Mouse (Mus musculus) midbrain, postnatal 0 days (tissue): ENCODE data around the gene Fam50b. TPM values are rescaled to one million over a fixed set of nuclear protein-coding genes. Genes with fewer than 3 reads are reported as not detected.

Source experiments
- ATAC-seq: fragments of 200-750 bp; cut with Nextera tagmentation; 2 replicates; pipeline ENCODE4 v1.8.0; 2017; ENCODE audit warnings: moderate number of reproducible peaks, mild to moderate bottlenecking, moderate TSS enrichment, moderate library complexity; ENCODE audit not compliant: low FRiP score
- DNase-seq: peaks from one replicate; pipeline ENCODE4 v3.0.0-alpha.2; 2015; ENCODE audit warnings: low spot score
- H3K27ac ChIP-seq: fragments of 300-500 bp; sonication (generic); 2 replicates; pipeline ENCODE4 v1.5.1; 2014; ENCODE audit warnings: low read depth, mild to moderate bottlenecking, low read length, mixed read lengths
- H3K27me3 ChIP-seq: fragments of 300-500 bp; sonication (generic); 2 replicates; pipeline ENCODE4 v1.6.1; 2014; ENCODE audit warnings: low read length, control low read depth, mixed read lengths; ENCODE audit not compliant: insufficient read depth
- H3K36me3 ChIP-seq: fragments of 300-500 bp; sonication (generic); 2 replicates; pipeline ENCODE4 v1.6.1; 2014; ENCODE audit warnings: low read length, control low read depth, mixed read lengths; ENCODE audit not compliant: insufficient read depth
- H3K4me1 ChIP-seq: fragments of 300-500 bp; sonication (generic); 2 replicates; pipeline ENCODE4 v1.6.1; 2014; ENCODE audit warnings: mild to moderate bottlenecking, control low read depth, antibody characterized with exemption, low read length, mixed read lengths; ENCODE audit not compliant: insufficient read depth
- H3K4me2 ChIP-seq: fragments of 300-500 bp; sonication (generic); 2 replicates; pipeline ENCODE4 v1.6.1; 2014; ENCODE audit warnings: low read depth, mild to moderate bottlenecking, low read length, mixed read lengths; ENCODE audit not compliant: poor library complexity, severe bottlenecking
- H3K4me3 ChIP-seq: fragments of 300-500 bp; sonication (generic); 2 replicates; pipeline ENCODE4 v1.5.1; 2014; ENCODE audit warnings: low read depth, mild to moderate bottlenecking, low read length, moderate library complexity
- H3K9ac ChIP-seq: fragments of 300-500 bp; sonication (generic); replicated peaks from 2 replicates; pipeline ENCODE4 v1.6.1; 2014; ENCODE audit warnings: mild to moderate bottlenecking, low read length, moderate library complexity, mixed read lengths; ENCODE audit not compliant: poor library complexity, severe bottlenecking
- H3K9me3 ChIP-seq: fragments of 300-500 bp; sonication (generic); 2 replicates; pipeline ENCODE4 v1.6.1; 2016; ENCODE audit warnings: low read length, control low read depth
- CTCF ChIP-seq: IDR thresholded peaks from 2 replicates; pipeline ENCODE4 v1.5.1; 2016; ENCODE audit warnings: antibody characterized with exemption, mild to moderate bottlenecking
- WGBS: fragments of 180-500 bp; shearing (Covaris S2); extraction: QIAGEN DNeasy Blood & Tissue Kit; methylation state at CpG from one replicate; pipeline ENCODE4 v1.1.7; 2014; 5-methylcytosine and 5-hydroxymethylcytosine counted together
- polyA plus RNA-seq: library from polyadenylated mRNA; unstranded; fragments of >200 nt; fragmentation: Nextera tagmentation; extraction: Ambion mirVana; gene quantifications from 2 replicates; pipeline ENCODE4 v1.2.1, GENCODE M21; 2015
- total RNA-seq: library from RNA; depleted of rRNA; stranded (reverse); fragments of >200 nt; gene quantifications from 2 replicates; pipeline ENCODE4 v1.2.3, GENCODE M21; 2014

Gene Fam50b
- total and polyA plus RNA-seq, 2 experiments from 2014 or later: 0.66 TPM; not detected in 1

DNA sequence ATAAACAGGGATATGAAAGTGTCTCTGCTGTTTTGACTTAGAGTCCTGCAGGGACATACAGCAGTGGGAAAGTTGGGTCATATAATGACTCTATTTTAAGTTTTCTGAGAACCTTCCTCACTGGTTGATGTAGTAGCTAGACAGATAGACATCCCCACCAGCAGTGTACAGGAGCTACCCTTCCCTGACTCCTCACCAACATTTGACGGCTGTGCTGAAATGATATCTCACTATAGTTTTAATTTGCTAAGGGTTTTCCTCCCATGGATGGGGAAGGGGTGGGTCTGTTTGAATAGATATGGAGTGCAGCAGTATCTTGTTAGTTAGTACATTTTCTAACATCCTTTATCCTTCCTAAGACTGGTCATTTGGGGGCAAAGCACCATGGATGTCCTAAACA is 34.0 kb upstream of the Fam50b start:
- Histone ChIP-seq H3K4me3 (no peak overlapping the region), H3K27me3 (no peaks in the 10 kb centered on the region), H3K36me3 (no peaks in the 10 kb centered on the region), H3K9me3 (no peaks in the 10 kb centered on the region), H3K27ac (no peak overlapping the region), H3K4me2 (no peak overlapping the region), H3K9ac (no peak overlapping the region), H3K4me1 (no peaks in the 10 kb centered on the region)
- ATAC-seq (no peak), DNase-seq (no peak)
- TF ChIP-seq CTCF: no peak
- WGBS: 87% methylated on average over 1 of the region's 1 CpGs

DNA sequence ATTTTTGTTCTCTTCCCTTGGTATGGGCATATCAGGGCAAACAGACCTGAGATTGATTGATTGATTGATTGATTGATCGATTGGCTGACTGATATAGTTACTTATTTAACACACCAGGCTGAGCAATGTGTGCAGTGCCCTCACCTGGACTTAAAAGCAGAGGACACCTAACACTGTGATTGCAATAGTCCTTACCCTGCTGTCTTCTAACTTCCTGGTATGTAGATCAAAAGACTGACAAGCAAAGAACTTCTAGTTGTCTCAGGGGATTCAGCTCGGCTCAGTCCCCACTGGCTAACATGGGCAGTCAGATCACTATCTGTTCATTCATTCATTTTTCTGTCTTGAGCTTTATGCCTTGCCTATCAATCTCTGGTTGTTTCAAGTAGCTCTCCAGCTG is 31.3 kb upstream of the Fam50b start:
- Histone ChIP-seq H3K27me3 (no peaks in the 10 kb centered on the region), H3K27ac (no peak overlapping the region), H3K4me2 (no peak overlapping the region), H3K36me3 (no peaks in the 10 kb centered on the region), H3K9me3 (no peaks in the 10 kb centered on the region), H3K4me1 (no peaks in the 10 kb centered on the region), H3K4me3 (no peak overlapping the region), H3K9ac (no peak overlapping the region)
- ATAC-seq: no peak
- DNase-seq: no peak
- TF ChIP-seq CTCF: no peak
- WGBS: 70% methylated on average over 2 of the region's 2 CpGs

DNA sequence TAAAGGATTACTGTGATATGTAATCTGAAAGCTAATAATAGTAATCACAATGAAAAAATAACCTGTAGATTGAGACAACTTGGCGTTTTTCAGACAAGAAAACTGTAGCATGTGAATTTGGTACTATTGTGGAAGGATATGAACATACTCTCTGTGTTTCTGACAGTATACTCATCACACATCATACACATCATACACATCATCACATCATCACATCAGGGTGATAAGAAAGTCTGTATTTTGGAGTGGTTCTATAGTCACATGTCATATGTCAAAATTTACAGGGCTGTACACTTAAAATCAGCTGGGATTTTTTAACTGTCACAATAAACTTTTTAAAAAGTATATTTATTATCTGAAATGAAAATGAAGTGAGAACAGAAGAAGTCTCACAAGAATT is 30.9 kb upstream of the Fam50b start:
- WGBS: 71% methylated on average over 1 of the region's 1 CpGs
- no peaks in the 10 kb centered on the region for H3K9me3 ChIP-seq
- no peaks in the 10 kb centered on the region for H3K27me3 ChIP-seq
- no peak for TF ChIP-seq CTCF
- no peaks in the 10 kb centered on the region for H3K4me1 ChIP-seq
- no peak overlapping the region for H3K9ac ChIP-seq
- no peak overlapping the region for H3K4me2 ChIP-seq
- H3K4me3 ChIP-seq: no peak overlapping the region
- ATAC-seq (no peak), DNase-seq (no peak)
- no peak overlapping the region for H3K27ac ChIP-seq
- H3K36me3 ChIP-seq: no peaks in the 10 kb centered on the region

DNA sequence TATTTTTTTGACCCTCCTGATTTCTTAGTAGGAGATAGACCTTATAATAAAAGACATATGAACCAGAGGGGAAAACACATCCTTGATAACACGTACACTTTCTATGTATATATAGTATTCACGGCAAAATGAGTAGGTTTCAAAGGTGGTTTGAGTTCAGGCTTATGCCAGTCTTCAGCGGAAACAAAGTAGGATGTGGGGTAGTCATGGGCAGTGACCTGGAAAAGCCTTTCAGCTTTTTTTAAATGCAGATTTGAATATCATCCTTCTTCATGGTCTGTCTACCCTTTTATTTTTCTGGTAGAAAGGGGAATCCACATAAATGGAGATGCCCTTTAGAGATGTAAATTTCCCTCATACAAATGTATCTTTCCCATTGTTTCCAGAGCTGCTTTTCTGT is 29.8 kb upstream of the Fam50b start:
- Histone ChIP-seq H3K4me2 (no peak overlapping the region), H3K9me3 (no peaks in the 10 kb centered on the region), H3K27me3 (no peaks in the 10 kb centered on the region), H3K4me3 (no peak overlapping the region), H3K4me1 (no peaks in the 10 kb centered on the region), H3K27ac (no peak overlapping the region), H3K36me3 (no peaks in the 10 kb centered on the region), H3K9ac (no peak overlapping the region)
- WGBS: 40% methylated on average over 3 of the region's 3 CpGs
- DNase-seq (no peak), ATAC-seq (no peak)
- no peak for TF ChIP-seq CTCF

DNA sequence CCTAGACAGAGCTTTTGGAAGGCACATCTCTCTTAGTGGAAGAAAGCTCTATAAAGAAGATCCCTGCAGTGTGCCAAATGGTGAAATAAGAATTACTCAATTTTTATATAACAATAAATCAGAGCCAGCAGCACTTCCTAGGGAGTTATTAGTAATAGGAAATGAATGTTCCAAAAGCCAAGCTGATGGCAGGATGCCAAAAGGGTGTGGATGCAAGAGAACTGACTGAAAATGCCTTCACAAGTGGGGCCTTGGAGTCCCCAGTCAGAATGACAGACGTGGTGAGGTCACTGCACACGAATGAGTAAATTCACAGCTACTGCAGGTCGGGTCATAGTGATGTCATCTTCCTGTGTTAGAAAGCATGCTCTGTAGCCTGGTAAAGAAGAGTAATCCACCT is 25.7 kb upstream of the Fam50b start:
- Histone ChIP-seq H3K4me3 (no peak overlapping the region), H3K9me3 (no peaks in the 10 kb centered on the region), H3K36me3 (no peaks in the 10 kb centered on the region), H3K9ac (no peak overlapping the region), H3K27ac (no peak overlapping the region), H3K4me2 (no peak overlapping the region), H3K4me1 (no peaks in the 10 kb centered on the region), H3K27me3 (no peaks in the 10 kb centered on the region)
- DNase-seq (peak; percentile 47), ATAC-seq (no peak)
- WGBS: 70% methylated on average over 3 of the region's 3 CpGs
- TF ChIP-seq CTCF: no peak

DNA sequence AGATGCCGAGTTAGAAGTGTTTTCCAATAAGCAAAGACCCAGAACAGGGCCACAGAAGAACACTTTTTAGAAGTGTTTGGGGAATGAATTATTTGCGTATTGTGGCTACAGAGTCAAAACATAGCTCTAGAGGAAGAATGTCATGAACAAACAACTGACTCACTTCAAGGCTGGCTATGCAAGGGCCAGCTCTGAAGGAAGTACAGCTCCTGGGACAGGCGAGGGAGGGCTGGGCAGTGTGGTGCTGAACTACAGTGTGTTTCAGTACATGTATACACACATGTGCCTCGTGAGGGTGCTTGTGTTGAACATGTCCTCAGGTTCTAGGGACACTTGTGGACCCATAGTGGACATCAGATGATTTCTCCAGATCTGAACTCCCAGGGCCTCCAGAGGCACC is 25.1 kb upstream of the Fam50b start:
- 86% methylated on average over 4 of the region's 4 CpGs for WGBS

DNA sequence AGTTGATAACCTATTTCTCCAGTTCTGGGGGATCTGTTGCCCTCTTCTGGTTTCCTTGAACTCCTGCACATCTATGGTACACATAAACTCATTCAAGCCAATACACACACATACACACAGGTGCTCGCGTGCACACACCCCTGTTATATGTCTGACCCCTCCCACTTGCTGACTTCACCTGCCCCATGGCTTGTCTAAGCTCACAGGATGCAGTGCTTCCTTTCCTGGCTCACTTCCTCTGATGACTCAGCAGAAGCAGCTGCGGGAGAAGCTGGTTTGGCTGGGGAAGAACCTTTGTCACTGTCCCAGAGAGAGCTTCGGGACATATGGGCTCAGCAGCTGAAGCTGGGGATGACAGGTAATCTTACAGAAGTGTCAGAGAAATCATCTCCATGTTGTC is 23.2 kb upstream of the Fam50b start:
- no peaks in the 10 kb centered on the region for H3K27me3 ChIP-seq
- 88% methylated on average over 4 of the region's 4 CpGs for WGBS
- H3K27ac ChIP-seq: no peak overlapping the region
- ATAC-seq (no peak), DNase-seq (no peak)
- TF ChIP-seq CTCF: no peak
- H3K4me1 ChIP-seq: no peaks in the 10 kb centered on the region
- H3K9me3 ChIP-seq: no peaks in the 10 kb centered on the region
- H3K4me3 ChIP-seq: no peak overlapping the region
- no peak overlapping the region for H3K4me2 ChIP-seq
- no peaks in the 10 kb centered on the region for H3K36me3 ChIP-seq
- no peak overlapping the region for H3K9ac ChIP-seq

More for the DNA sequence above, 25.1 kb upstream of the Fam50b start:
- Histone ChIP-seq H3K9me3 (no peaks in the 10 kb centered on the region), H3K27ac (no peak overlapping the region), H3K36me3 (no peaks in the 10 kb centered on the region), H3K4me1 (no peaks in the 10 kb centered on the region), H3K4me3 (no peak overlapping the region), H3K9ac (no peak overlapping the region), H3K27me3 (no peaks in the 10 kb centered on the region), H3K4me2 (no peak overlapping the region)
- TF ChIP-seq CTCF: no peak
- ATAC-seq (no peak), DNase-seq (no peak)
